Mouse (Mus musculus) C2C12 (cell line): ENCODE measurements around the gene Abi3.

ENCODE experiments used
- CTCF ChIP-seq: IDR thresholded peaks from one replicate; pipeline ENCODE4 v1.5.1; 2011; ENCODE audit not compliant: control insufficient read depth, insufficient read depth, insufficient read length
- USF1 ChIP-seq: IDR thresholded peaks from one replicate; pipeline ENCODE4 v1.6.1; 2011; ENCODE audit warnings: low read depth, mild to moderate bottlenecking, control low read depth, moderate library complexity

DNA sequence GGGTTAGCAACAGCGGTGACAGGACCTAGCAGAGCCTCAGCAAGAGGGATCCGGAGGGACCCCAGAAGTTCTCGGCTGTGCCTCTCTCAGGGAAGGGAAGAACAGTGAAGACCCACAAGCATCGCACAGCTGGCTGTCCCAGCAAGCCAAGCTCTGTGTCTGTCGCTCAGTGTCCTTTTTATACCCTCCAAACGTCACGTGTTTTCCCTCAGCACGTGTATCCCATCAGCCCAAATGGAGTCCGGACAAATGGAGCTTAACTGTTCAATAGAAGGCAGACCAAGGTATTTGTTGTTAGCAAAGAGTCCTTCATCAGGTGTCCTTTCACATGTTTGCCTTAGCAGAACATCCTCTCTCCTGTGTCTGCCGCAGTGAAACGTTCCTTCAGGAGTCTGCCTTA lies 60.7 kb downstream of the Abi3 start:
- TF ChIP-seq CTCF (no peak), USF1 (no peak)
